1 mouse cellular context compared by ENCODE assay signal in the genomic region with DNA sequence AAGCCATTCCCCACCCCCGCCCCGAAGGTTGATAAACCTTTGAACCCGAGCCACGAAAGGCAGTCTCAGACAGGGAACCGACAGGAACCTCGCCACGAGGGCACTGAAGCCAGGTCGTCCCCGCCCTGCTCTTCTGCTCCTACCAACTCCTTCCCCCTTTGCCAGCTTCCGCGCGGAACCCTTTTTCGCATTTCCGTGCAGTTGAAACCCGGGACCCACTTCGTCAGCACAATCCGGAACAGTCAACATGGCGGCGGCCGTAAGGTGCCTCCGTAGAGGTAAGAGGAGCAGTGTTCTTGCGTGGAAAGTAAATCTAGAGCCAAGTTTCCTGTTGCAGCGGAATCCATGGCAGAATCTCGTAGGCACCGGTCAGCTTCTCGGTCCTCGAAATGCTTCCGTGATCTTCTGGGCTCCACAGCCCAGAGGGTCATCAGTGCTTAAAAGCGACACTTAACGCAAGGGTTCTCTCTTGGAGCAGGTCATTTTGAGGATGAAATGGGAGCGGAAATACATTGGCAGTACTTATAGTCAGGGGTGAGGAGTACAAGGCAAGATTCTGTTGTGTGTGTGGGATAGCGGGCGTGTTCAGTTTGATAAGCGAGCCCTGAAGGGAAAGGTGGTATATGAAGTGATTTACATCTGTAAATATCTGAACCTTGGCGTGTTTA.
TF ChIP-seq lines count a peak whose summit lies in the region.

No protein-coding gene starts in this region.

TF ChIP-seq in MEL, 35 proteins besides CTCF, POLR2A, EP300 and RAD21 (continued from another document):
- TF ChIP-seq UBTF (IDR thresholded peaks at IDR 0.05; ENCODE audit: borderline replicate concordance, insufficient read depth, low read depth, low read length) (no peak), MXI1 (IDR thresholded peaks at IDR 0.05; ENCODE audit: low read depth, low read length) (peak; percentile 94), CHD1 (IDR thresholded peaks at IDR 0.05; ENCODE audit: low read depth, low read length) (0 out of 2 replicates have a peak, but pooled peaks have one; percentile 57), USF2 (IDR thresholded peaks at IDR 0.05; ENCODE audit: borderline replicate concordance in 1 of 2, insufficient read depth in 1 of 2, low read depth in 1 of 2, low read length in 2 of 2) (no peak), MAX (IDR thresholded peaks at IDR 0.05; ENCODE audit: low read length) (peak; percentile 86), POLR2AphosphoS5 (IDR thresholded peaks at IDR 0.05; ENCODE audit: borderline replicate concordance, low read depth, low read length) (no peak), RCOR1 (IDR thresholded peaks at IDR 0.05; ENCODE audit: low read depth, low read length) (peak; percentile 55; the same call in 1 of the 2 replicates), ZC3H11A (IDR thresholded peaks at IDR 0.05; ENCODE audit: low read depth, low read length) (no peak), NRF1 (IDR thresholded peaks at IDR 0.05; ENCODE audit: insufficient read depth, low read depth, low read length, poor library complexity, severe bottlenecking) (0 out of 2 replicates have a peak, but pooled peaks have one; percentile 29), MEF2A (IDR thresholded peaks at IDR 0.05; ENCODE audit: extremely low read depth, insufficient replicate concordance, low read depth, low read length, poor library complexity, severe bottlenecking) (peak; percentile 80; the same call in 1 of the 2 replicates), ZKSCAN1 (IDR thresholded peaks at IDR 0.05; ENCODE audit: low read depth, low read length) (no peak), POLR2AphosphoS2 (IDR thresholded peaks at IDR 0.05; ENCODE audit: low read length) (peak; percentile 75; the same call in 1 of the 2 replicates), ZNF384 (IDR thresholded peaks at IDR 0.05; ENCODE audit: low read depth, low read length) (no peak; the same call in 1 of the 2 replicates), KAT2A (conservative IDR thresholded peaks at IDR 0.05; ENCODE audit: low read depth, low read length) (peak; percentile 72; the same call in 1 of the 2 replicates), MAZ (IDR thresholded peaks at IDR 0.05; ENCODE audit: low read depth, low read length) (peak; percentile 91), TBP (IDR thresholded peaks at IDR 0.05; ENCODE audit: low read depth, low read length) (peak; percentile 94), MAFK (IDR thresholded peaks at IDR 0.05; ENCODE audit: borderline replicate concordance, low read depth, low read length) (no peak), GABPA (IDR thresholded peaks at IDR 0.05; ENCODE audit: low read depth, low read length) (no peak), JUND (IDR thresholded peaks at IDR 0.05; ENCODE audit: low read depth, low read length) (no peak)
